Mouse (Mus musculus): ENCODE results near the gene Hoxb6. TPM values are rescaled to one million over a fixed set of nuclear protein-coding genes. Genes with fewer than 3 reads are reported as not detected.

The Hoxb6 gene
- total and polyA plus RNA-seq, 3 experiments: not detected

- H3K4me1 ChIP-seq (ENCODE audit: control insufficient read depth in 1 of 2, insufficient read depth in 2 of 2, low read length in 2 of 2): no peaks in the 10 kb centered on the region
- no peaks in the 10 kb centered on the region for H3K79me2 ChIP-seq (ENCODE audit: control insufficient read depth, insufficient read depth, low read length, poor library complexity)
- H3K27ac ChIP-seq (ENCODE audit: control insufficient read depth, low read depth, low read length): no peak overlapping the region
- no peaks in the 10 kb centered on the region; a peak in 3 of 4 replicates for H3K27me3 ChIP-seq (ENCODE audit: control insufficient read depth in 1 of 2, insufficient read depth in 2 of 2, low read length in 2 of 2)
- no peak overlapping the region for H3K4me3 ChIP-seq (ENCODE audit: control insufficient read depth in 1 of 2, insufficient read depth in 1 of 2, low read depth in 2 of 2, low read length in 2 of 2)
- H3K9ac ChIP-seq (ENCODE audit: control insufficient read depth, low read depth, low read length, poor library complexity, severe bottlenecking): no peak overlapping the region
- no peak for DNase-seq (ENCODE audit: low read depth, low spot score)
- no peak for TF ChIP-seq RAD21 (IDR thresholded peaks at IDR 0.05; ENCODE audit: low read depth, low read length)
- TF ChIP-seq ELF1 (IDR thresholded peaks at IDR 0.05; ENCODE audit: low read depth, low read length): no peak
- TF ChIP-seq POLR2A (IDR thresholded peaks at IDR 0.05; ENCODE audit: control insufficient read depth in 1 of 2, insufficient read depth in 1 of 2, low read depth in 1 of 2, low read length in 2 of 2, poor library complexity in 1 of 2): no peak
- no peak for TF ChIP-seq USF2 (IDR thresholded peaks at IDR 0.05; ENCODE audit: borderline replicate concordance in 1 of 2, insufficient read depth in 1 of 2, low read depth in 1 of 2, low read length in 2 of 2)
- no peak for TF ChIP-seq HCFC1 (IDR thresholded peaks at IDR 0.05; ENCODE audit: low read depth, low read length)
- no peak for TF ChIP-seq MYB (IDR thresholded peaks at IDR 0.05; ENCODE audit: low read depth, low read length)
- no peak for TF ChIP-seq ZKSCAN1 (IDR thresholded peaks at IDR 0.05; ENCODE audit: low read depth, low read length)
- TF ChIP-seq POLR2AphosphoS2 (IDR thresholded peaks at IDR 0.05; ENCODE audit: low read length): no peak
- TF ChIP-seq TCF12 (IDR thresholded peaks at IDR 0.05; ENCODE audit: low read depth, low read length): no peak
- TF ChIP-seq EP300 (IDR thresholded peaks at IDR 0.05; ENCODE audit: low read depth in 1 of 2, low read length in 2 of 2): no peak
- no peaks in the 10 kb centered on the region for H3K36me3 ChIP-seq (ENCODE audit: control insufficient read depth in 1 of 2, insufficient read depth in 2 of 2, low read length in 2 of 2)
- H3K9me3 ChIP-seq (replicated peaks; ENCODE audit: insufficient read depth, low read length): no peaks in the 10 kb centered on the region
Observed at GRCm38 (mm10) chr11:96315344-96315681, 23.0 kb downstream of the Hoxb6 start.

GRCm38 (mm10) chr11:96316696-96317607 lies 24.7 kb downstream of the Hoxb6 start:
- H3K79me2 ChIP-seq (ENCODE audit: control insufficient read depth, insufficient read depth, low read length, poor library complexity): no peaks in the 10 kb centered on the region
- H3K9me3 ChIP-seq (replicated peaks; ENCODE audit: insufficient read depth, low read length): no peaks in the 10 kb centered on the region
- H3K27me3 ChIP-seq (ENCODE audit: control insufficient read depth in 1 of 2, insufficient read depth in 2 of 2, low read length in 2 of 2): no peaks in the 10 kb centered on the region; a peak in 3 of 4 replicates
- no peak for TF ChIP-seq HCFC1 (IDR thresholded peaks at IDR 0.05; ENCODE audit: low read depth, low read length)
- no peak for TF ChIP-seq BHLHE40 (IDR thresholded peaks at IDR 0.05; ENCODE audit: borderline replicate concordance, low read depth, low read length)
- TF ChIP-seq SIN3A (IDR thresholded peaks at IDR 0.05; ENCODE audit: low read length): no peak
- TF ChIP-seq POLR2AphosphoS5 (IDR thresholded peaks at IDR 0.05; ENCODE audit: borderline replicate concordance, low read depth, low read length): no peak
- no peaks in the 10 kb centered on the region for H3K4me1 ChIP-seq (ENCODE audit: control insufficient read depth in 1 of 2, insufficient read depth in 2 of 2, low read length in 2 of 2)
- H3K36me3 ChIP-seq (ENCODE audit: control insufficient read depth in 1 of 2, insufficient read depth in 2 of 2, low read length in 2 of 2): no peaks in the 10 kb centered on the region
- H3K4me3 ChIP-seq (ENCODE audit: control insufficient read depth in 1 of 2, insufficient read depth in 1 of 2, low read depth in 2 of 2, low read length in 2 of 2): no peak overlapping the region
- no peak overlapping the region for H3K9ac ChIP-seq (ENCODE audit: control insufficient read depth, low read depth, low read length, poor library complexity, severe bottlenecking)
- no peak overlapping the region for H3K27ac ChIP-seq (ENCODE audit: control insufficient read depth, low read depth, low read length)
- DNase-seq (ENCODE audit: low read depth, low spot score): no peak
